ENCODE assay signal across 21 mouse cellular contexts in the genomic region with DNA sequence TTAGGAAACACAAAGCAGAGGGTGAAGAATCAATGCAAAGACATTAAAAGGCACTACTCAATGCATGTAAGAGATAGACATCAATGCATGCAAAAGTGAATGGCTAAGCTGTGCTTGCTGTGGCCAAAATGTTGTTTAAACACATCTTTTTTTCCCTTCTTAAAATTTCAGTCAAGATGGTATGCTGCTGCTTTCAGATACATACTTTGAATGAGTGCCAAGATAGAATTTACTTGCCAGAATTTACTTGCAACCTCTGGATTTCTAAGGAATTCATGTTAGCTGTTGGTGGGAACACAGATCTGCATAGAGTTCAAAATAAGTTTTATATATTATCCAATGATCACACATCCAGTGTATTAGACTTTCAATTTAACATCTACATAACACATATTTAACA.
DNase-seq lines count a peak whose midpoint lies in the region; ATAC-seq and TF ChIP-seq lines count a peak whose summit lies in the region.
"Had no signal": no experiment of that assay in that cellular context is flagged by ENCODE, and none has a peak within 500 bp of the region (broad histone marks: within the 10 kb centered on the region; RNA-seq: fewer than 3 reads in every experiment).

No protein-coding gene starts in this region.

- DNase-seq in lung, embryonic 14.5 days, result peak; percentile 81
- no peak for DNase-seq in lung, postnatal 14 days
- peak; percentile 41 for DNase-seq in A20 (ENCODE audit: low read depth, low spot score)
- DNase-seq in CH12.LX (ENCODE audit: extremely low read depth), result no peak
- no peak for DNase-seq in retina, postnatal 1 day
- DNase-seq in left cerebral cortex, adult 2 months (ENCODE audit: extremely low spot score in 1 of 2, low spot score in 2 of 2), result no peak
- no peak for DNase-seq in embryo, embryonic 9.5 days (ENCODE audit: extremely low spot score)
- DNase-seq: adrenal gland, postnatal 25 days; cerebellum, adult 11-12 months; cerebellum, adult 2 months; cerebellum, adult 9-10 months; cerebellum, postnatal 25 days had no signal

- ATAC-seq in lung, embryonic 14.5 days (ENCODE audit: insufficient read depth), result no peak
- ATAC-seq: forebrain, embryonic 14.5 days; forebrain, embryonic 16.5 days; Patski had no signal

- H3K4me1 ChIP-seq in lung, embryonic 14.5 days (ENCODE audit: insufficient read depth), result no peaks in the 10 kb centered on the region; the same call in 1 of the 2 replicates
- peaks cover 8 to 23% of the 10 kb centered on the region in 2 experiments; a peak in 3 of 4 replicates for H3K4me1 ChIP-seq in CH12.LX (ENCODE audit: control insufficient read depth in 1 of 2, insufficient read depth in 2 of 2)
- H3K4me1 ChIP-seq in bone marrow macrophage, adult 2 months (ENCODE audit: control insufficient read depth, insufficient read depth, low read length), result peaks cover 17% of the 10 kb centered on the region
- H3K4me1 ChIP-seq: embryonic facial prominence, embryonic 13.5 days; embryonic facial prominence, embryonic 15.5 days; forebrain, embryonic 10.5 days; forebrain, embryonic 12.5 days had no signal

- H3K79me2 ChIP-seq in CH12.LX (replicated peaks; ENCODE audit: control insufficient read depth, extremely low read depth, insufficient read depth, poor library complexity, severe bottlenecking), result no peaks in the 10 kb centered on the region; the same call in 1 of the 2 replicates

- TF ChIP-seq EP300 in CH12.LX (IDR thresholded peaks at IDR 0.05; ENCODE audit: low read length), result 0 out of 2 replicates have a peak, but pooled peaks have one; percentile 13

- no peak for TF ChIP-seq POLR2A in CH12.LX (IDR thresholded peaks at IDR 0.05; ENCODE audit: low read depth, low read length)
- no peak for TF ChIP-seq POLR2A in bone marrow macrophage, adult 2 months (IDR thresholded peaks at IDR 0.05; ENCODE audit: borderline replicate concordance, low read depth, low read length)

- no peak overlapping the region for H3K9ac ChIP-seq in lung, embryonic 14.5 days
- no peak overlapping the region; the same call in 1 of the 2 replicates for H3K9ac ChIP-seq in CH12.LX (ENCODE audit: insufficient read depth, low read depth)
- H3K9ac ChIP-seq: embryonic facial prominence, embryonic 13.5 days; embryonic facial prominence, embryonic 15.5 days; forebrain, embryonic 12.5 days had no signal

- TF ChIP-seq RAD21 in CH12.LX (IDR thresholded peaks at IDR 0.05; ENCODE audit: low read depth, low read length), result no peak

- no peaks in the 10 kb centered on the region for H3K27me3 ChIP-seq in lung, embryonic 14.5 days (ENCODE audit: insufficient read depth, low read length)
- H3K27me3 ChIP-seq in CH12.LX (replicated peaks), result no peaks in the 10 kb centered on the region
- H3K27me3 ChIP-seq: embryonic facial prominence, embryonic 13.5 days; embryonic facial prominence, embryonic 15.5 days; forebrain, embryonic 12.5 days had no signal

- H3K4me3 ChIP-seq in lung, embryonic 14.5 days (ENCODE audit: low read depth, low read length), result no peak overlapping the region
- H3K4me3 ChIP-seq in CH12.LX (replicated peaks in 1 of 3; ENCODE audit: low read depth in 2 of 3, low read length in 2 of 3, poor library complexity in 1 of 3), result no peak overlapping the region
- no peak overlapping the region for H3K4me3 ChIP-seq in bone marrow macrophage, adult 2 months (ENCODE audit: insufficient read depth, low read length)
- H3K4me3 ChIP-seq in left cerebral cortex, adult 2 months, result no peak overlapping the region
- H3K4me3 ChIP-seq: embryonic facial prominence, embryonic 13.5 days; embryonic facial prominence, embryonic 15.5 days; erythroblast, embryonic 14.5 days; forebrain, embryonic 10.5 days; forebrain, embryonic 12.5 days had no signal

- intact Hi-C loops in left cerebral cortex, adult 2 months (cut with DNase I), result no loop called here

- no peak for TF ChIP-seq CTCF in lung, embryonic 14.5 days (IDR thresholded peaks at IDR 0.05; ENCODE audit: low read depth)
- TF ChIP-seq CTCF in CH12.LX (conservative IDR thresholded peaks at IDR 0.05 in 1 of 2, IDR thresholded peaks at IDR 0.05 in 1 of 2; ENCODE audit: low read depth in 2 of 2, low read length in 2 of 2), result no peak
- TF ChIP-seq CTCF in bone marrow macrophage, adult 2 months (IDR thresholded peaks at IDR 0.05; ENCODE audit: low read depth, low read length), result no peak
- TF ChIP-seq CTCF in left cerebral cortex, adult 2 months (IDR thresholded peaks at IDR 0.05), result no peak

- dilution Hi-C loops in CH12.LX (cut with MboI; ENCODE audit: extremely low pct_ligation_motif_present, extremely low pct_unique_long_range_greater_than_20kb, low sequenced_read_pairs), result no loop called here

- in situ Hi-C loops in CH12.LX (cut with MboI; ENCODE audit: low pct_ligation_motif_present, low pct_unique_long_range_greater_than_20kb, low sequenced_read_pairs), result no loop called here

- H3K4me2 ChIP-seq in lung, embryonic 14.5 days, result no peak overlapping the region
- no peak overlapping the region for H3K4me2 ChIP-seq in CH12.LX (ENCODE audit: insufficient read depth, low read depth, poor library complexity, severe bottlenecking)
- H3K4me2 ChIP-seq: embryonic facial prominence, embryonic 13.5 days; embryonic facial prominence, embryonic 15.5 days; forebrain, embryonic 12.5 days had no signal

- H3K27ac ChIP-seq in lung, embryonic 14.5 days (ENCODE audit: low read depth), result peak overlapping the region; percentile 43; the same call in 1 of the 2 replicates
- H3K27ac ChIP-seq in CH12.LX (ENCODE audit: insufficient read depth, low read depth), result no peak overlapping the region; the same call in 1 of the 2 replicates
- H3K27ac ChIP-seq in bone marrow macrophage, adult 2 months (ENCODE audit: insufficient read depth, low read depth, low read length), result peak overlapping the region; percentile 76
- no peak overlapping the region for H3K27ac ChIP-seq in left cerebral cortex, adult 2 months
- H3K27ac ChIP-seq: embryonic facial prominence, embryonic 13.5 days; embryonic facial prominence, embryonic 15.5 days; forebrain, embryonic 10.5 days; forebrain, embryonic 12.5 days had no signal

- no peaks in the 10 kb centered on the region for H3K9me3 ChIP-seq in lung, embryonic 14.5 days (ENCODE audit: low read depth, low read length)
- H3K9me3 ChIP-seq in CH12.LX (replicated peaks; ENCODE audit: low read length), result no peaks in the 10 kb centered on the region
- H3K9me3 ChIP-seq: embryonic facial prominence, embryonic 13.5 days; embryonic facial prominence, embryonic 15.5 days; forebrain, embryonic 10.5 days; forebrain, embryonic 12.5 days had no signal

- no peaks in the 10 kb centered on the region for H3K36me3 ChIP-seq in lung, embryonic 14.5 days (ENCODE audit: insufficient read depth)
- H3K36me3 ChIP-seq in CH12.LX (replicated peaks in 1 of 2; ENCODE audit: control insufficient read depth in 1 of 2, insufficient read depth in 1 of 2, low read length in 1 of 2), result no peaks in the 10 kb centered on the region
- H3K36me3 ChIP-seq: embryonic facial prominence, embryonic 13.5 days; embryonic facial prominence, embryonic 15.5 days; forebrain, embryonic 10.5 days had no signal

TF ChIP-seq in CH12.LX, 34 proteins besides CTCF, POLR2A, EP300 and RAD21:
- no peak for TF ChIP-seq ZNF384 (IDR thresholded peaks at IDR 0.05; ENCODE audit: low read depth, low read length)
- no peak for TF ChIP-seq MAZ (IDR thresholded peaks at IDR 0.05; ENCODE audit: low read depth, low read length)
- TF ChIP-seq NELFE (IDR thresholded peaks at IDR 0.05; ENCODE audit: low read depth, low read length), result 0 out of 2 replicates have a peak, but pooled peaks have one; percentile 22

Comparison
In these comparisons a context has a peak if more than half of its experiments do, and no peak if none do; other contexts are left out.
1. DNase-seq: peak in lung, embryonic 14.5 days (single experiment) and A20 (single experiment); none in lung, postnatal 14 days (single experiment), CH12.LX (single experiment), retina, postnatal 1 day (single experiment), left cerebral cortex, adult 2 months (0 of 2) and embryo, embryonic 9.5 days (single experiment).
2. H3K27ac ChIP-seq: peak in lung, embryonic 14.5 days (single experiment) and bone marrow macrophage, adult 2 months (single experiment); none in CH12.LX (single experiment) and left cerebral cortex, adult 2 months (single experiment).